Mouse (Mus musculus): ENCODE measurements around the gene Pnkp. TPM values are rescaled to one million over a fixed set of nuclear protein-coding genes. Genes with fewer than 3 reads are reported as not detected.

Pnkp gene
- total and polyA plus RNA-seq, 3 experiments: 14.8 to 41.6 (median 22.2) TPM

- peaks cover 27 to 82% of the 10 kb centered on the region in 2 experiments for H3K4me1 ChIP-seq (ENCODE audit: control insufficient read depth in 1 of 2, insufficient read depth in 2 of 2)
- H3K9me3 ChIP-seq (replicated peaks; ENCODE audit: low read length): peaks cover 33% of the 10 kb centered on the region
- DNase-seq (ENCODE audit: extremely low read depth): peak; percentile 93
- peaks cover 47 to 64% of the 10 kb centered on the region in 2 experiments for H3K36me3 ChIP-seq (replicated peaks in 1 of 2; ENCODE audit: control insufficient read depth in 1 of 2, insufficient read depth in 1 of 2, low read length in 1 of 2)
- in situ Hi-C loops (cut with MboI; ENCODE audit: low pct_ligation_motif_present, low pct_unique_long_range_greater_than_20kb, low sequenced_read_pairs) (no loop called here), dilution Hi-C loops (cut with MboI; ENCODE audit: extremely low pct_ligation_motif_present, extremely low pct_unique_long_range_greater_than_20kb, low sequenced_read_pairs) (no loop called here)
- H3K4me3 ChIP-seq (replicated peaks in 1 of 3; ENCODE audit: low read depth in 2 of 3, low read length in 2 of 3, poor library complexity in 1 of 3): peak overlapping the region; percentile 2 to 71 (median 50)
- peak overlapping the region; percentile 100 for H3K27ac ChIP-seq (ENCODE audit: insufficient read depth, low read depth)
- TF ChIP-seq SMC3 (IDR thresholded peaks at IDR 0.05; ENCODE audit: low read depth, low read length) (no peak), EP300 (IDR thresholded peaks at IDR 0.05; ENCODE audit: low read length) (0 out of 2 replicates have a peak, but pooled peaks have one; percentile 34), TCF12 (IDR thresholded peaks at IDR 0.05; ENCODE audit: low read depth, low read length) (peak; percentile 66), POLR2A (IDR thresholded peaks at IDR 0.05; ENCODE audit: low read depth, low read length) (peak; percentile 78), CHD2 (IDR thresholded peaks at IDR 0.05; ENCODE audit: low read length) (peak; percentile 55), TBP (conservative IDR thresholded peaks at IDR 0.05; ENCODE audit: low read depth, low read length) (peak; percentile 78), NELFE (IDR thresholded peaks at IDR 0.05; ENCODE audit: low read depth, low read length) (0 out of 2 replicates have a peak, but pooled peaks have one; percentile 68), ZMIZ1 (IDR thresholded peaks at IDR 0.05; ENCODE audit: low read depth, low read length) (peak; percentile 94), MEF2A (IDR thresholded peaks at IDR 0.05; ENCODE audit: borderline replicate concordance, low read depth, low read length) (peak; percentile 80; the same call in 1 of the 2 replicates), CHD1 (IDR thresholded peaks at IDR 0.05; ENCODE audit: low read depth, low read length) (no peak), UBTF (IDR thresholded peaks at IDR 0.05; ENCODE audit: low read depth, low read length) (no peak), JUN (IDR thresholded peaks at IDR 0.05; ENCODE audit: insufficient read depth, low read depth, low read length) (no peak), HCFC1 (IDR thresholded peaks at IDR 0.05; ENCODE audit: low read depth, low read length) (peak; percentile 30; the same call in 1 of the 2 replicates), MAX (IDR thresholded peaks at IDR 0.05; ENCODE audit: low read length) (no peak), BHLHE40 (IDR thresholded peaks at IDR 0.05; ENCODE audit: low read depth, low read length) (peak; percentile 27; the same call in 1 of the 2 replicates), ETS1 (conservative IDR thresholded peaks at IDR 0.05; ENCODE audit: low read depth, low read length) (peak; percentile 78)
- peak overlapping the region; percentile 55; the same call in 1 of the 2 replicates for H3K9ac ChIP-seq (ENCODE audit: insufficient read depth, low read depth)
- no peaks in the 10 kb centered on the region for H3K27me3 ChIP-seq (replicated peaks)
- peak overlapping the region; percentile 81 for H3K4me2 ChIP-seq (ENCODE audit: insufficient read depth, low read depth, poor library complexity, severe bottlenecking)
- peaks cover 28% of the 10 kb centered on the region for H3K79me2 ChIP-seq (replicated peaks; ENCODE audit: control insufficient read depth, extremely low read depth, insufficient read depth, poor library complexity, severe bottlenecking)
These were observed 20.9 kb upstream of the Pnkp start for GRCm38 (mm10) chr7:44836016-44836404.

GRCm38 (mm10) chr7:44836423-44837053 lies 20.4 kb upstream of the Pnkp start:
- in situ Hi-C loops (cut with MboI; ENCODE audit: low pct_ligation_motif_present, low pct_unique_long_range_greater_than_20kb, low sequenced_read_pairs): no loop called here
- H3K4me3 ChIP-seq (replicated peaks in 1 of 3; ENCODE audit: low read depth in 2 of 3, low read length in 2 of 3, poor library complexity in 1 of 3): peak overlapping the region; percentile 2 to 71 (median 50)
- DNase-seq (ENCODE audit: extremely low read depth): no peak
- H3K36me3 ChIP-seq (replicated peaks in 1 of 2; ENCODE audit: control insufficient read depth in 1 of 2, insufficient read depth in 1 of 2, low read length in 1 of 2): peaks cover 47 to 63% of the 10 kb centered on the region in 2 experiments
- peaks cover 33% of the 10 kb centered on the region for H3K9me3 ChIP-seq (replicated peaks; ENCODE audit: low read length)
- peak overlapping the region; percentile 54; the same call in 1 of the 2 replicates for H3K9ac ChIP-seq (ENCODE audit: insufficient read depth, low read depth)
- H3K27ac ChIP-seq (ENCODE audit: insufficient read depth, low read depth): peak overlapping the region; percentile 100
- no peaks in the 10 kb centered on the region for H3K27me3 ChIP-seq (replicated peaks)
- TF ChIP-seq ZMIZ1 (IDR thresholded peaks at IDR 0.05; ENCODE audit: low read depth, low read length) (peak; percentile 16), SIN3A (IDR thresholded peaks at IDR 0.05; ENCODE audit: low read length) (0 out of 2 replicates have a peak, but pooled peaks have one; percentile 14), MAX (IDR thresholded peaks at IDR 0.05; ENCODE audit: low read length) (peak; percentile 43), RCOR1 (conservative IDR thresholded peaks at IDR 0.05; ENCODE audit: low read depth, low read length) (0 out of 2 replicates have a peak, but pooled peaks have one; percentile 54), POLR2AphosphoS2 (IDR thresholded peaks at IDR 0.05; ENCODE audit: low read depth, low read length) (0 out of 2 replicates have a peak, but pooled peaks have one; percentile 4), CHD1 (IDR thresholded peaks at IDR 0.05; ENCODE audit: low read depth, low read length) (0 out of 2 replicates have a peak, but pooled peaks have one; percentile 24), ELF1 (IDR thresholded peaks at IDR 0.05; ENCODE audit: low read depth, low read length) (peak; percentile 42; the same call in 1 of the 2 replicates), MXI1 (IDR thresholded peaks at IDR 0.05; ENCODE audit: low read depth, low read length) (peak; percentile 55), MYC (IDR thresholded peaks at IDR 0.05; ENCODE audit: low read depth, low read length) (no peak), ZNF384 (IDR thresholded peaks at IDR 0.05; ENCODE audit: low read depth, low read length) (no peak)
- H3K79me2 ChIP-seq (replicated peaks; ENCODE audit: control insufficient read depth, extremely low read depth, insufficient read depth, poor library complexity, severe bottlenecking): peaks cover 23% of the 10 kb centered on the region
- H3K4me2 ChIP-seq (ENCODE audit: insufficient read depth, low read depth, poor library complexity, severe bottlenecking): peak overlapping the region; percentile 81
- dilution Hi-C loops (cut with MboI; ENCODE audit: extremely low pct_ligation_motif_present, extremely low pct_unique_long_range_greater_than_20kb, low sequenced_read_pairs): no loop called here
- peaks cover 25 to 82% of the 10 kb centered on the region in 2 experiments for H3K4me1 ChIP-seq (ENCODE audit: control insufficient read depth in 1 of 2, insufficient read depth in 2 of 2)
